Mouse (Mus musculus) bone marrow, adult 2 months (tissue): ENCODE measurements around the gene Fam241a. TPM values are rescaled to one million over a fixed set of nuclear protein-coding genes. Genes with fewer than 3 reads are reported as not detected.
A peak's percentile ranks its signal among the peaks of the same experiment; 100 is the strongest.

Source experiments
- H3K27ac ChIP-seq: fragments of 200-500 bp; 2 replicates; pipeline ENCODE4 v1.5.1; 2012; ENCODE audit warnings: low read depth, mild to moderate bottlenecking, control low read depth, inconsistent platforms, low read length; ENCODE audit not compliant: control insufficient read depth, poor library complexity, insufficient read depth
- H3K4me1 ChIP-seq: fragments of 200-500 bp; 2 replicates; pipeline ENCODE4 v1.6.1; 2011; ENCODE audit warnings: low read length; ENCODE audit not compliant: control insufficient read depth, insufficient read depth
- H3K4me3 ChIP-seq: fragments of 200-500 bp; replicated peaks from 2 replicates; pipeline ENCODE3; 2011; ENCODE audit warnings: mild to moderate bottlenecking, low read depth, low read length, control low read depth; ENCODE audit not compliant: control insufficient read depth
- CTCF ChIP-seq: fragments of 200-500 bp; IDR thresholded peaks from 2 replicates; pipeline ENCODE4 v1.5.1; 2011; ENCODE audit warnings: low read length, control low read depth; ENCODE audit not compliant: control insufficient read depth, insufficient read depth
- POLR2A ChIP-seq: fragments of 200-500 bp; IDR thresholded peaks from 2 replicates; pipeline ENCODE4 v1.6.1; 2011; ENCODE audit warnings: low read depth, mild to moderate bottlenecking, control low read depth, low read length, borderline replicate concordance; ENCODE audit not compliant: control insufficient read depth
- WGBS: fragments of 180-500 bp; shearing (Covaris S2); methylation state at CpG from one replicate; pipeline ENCODE4 v1.1.7; 2018; 5-methylcytosine and 5-hydroxymethylcytosine counted together
- polyA plus RNA-seq: library from polyadenylated mRNA; stranded (reverse); fragments of >200 nt; gene quantifications from 2 replicates; pipeline ENCODE4 v1.2.4, GENCODE M21; 2011; ENCODE audit warnings: low replicate concordance; ENCODE audit not compliant: missing spikeins, insufficient read depth, insufficient read length

Gene Fam241a
- polyA plus RNA-seq, 1 experiment, result 20.6 TPM

- Histone ChIP-seq H3K4me1 (no peaks in the 10 kb centered on the region), H3K4me3 (no peak overlapping the region), H3K27ac (no peak overlapping the region)
- no peak for TF ChIP-seq CTCF
- 62% methylated on average over 5 of the region's 5 CpGs for WGBS
These were observed 46.2 kb downstream of the Fam241a start for GRCm38 (mm10) chr3:127849922-127850321.

DNA sequence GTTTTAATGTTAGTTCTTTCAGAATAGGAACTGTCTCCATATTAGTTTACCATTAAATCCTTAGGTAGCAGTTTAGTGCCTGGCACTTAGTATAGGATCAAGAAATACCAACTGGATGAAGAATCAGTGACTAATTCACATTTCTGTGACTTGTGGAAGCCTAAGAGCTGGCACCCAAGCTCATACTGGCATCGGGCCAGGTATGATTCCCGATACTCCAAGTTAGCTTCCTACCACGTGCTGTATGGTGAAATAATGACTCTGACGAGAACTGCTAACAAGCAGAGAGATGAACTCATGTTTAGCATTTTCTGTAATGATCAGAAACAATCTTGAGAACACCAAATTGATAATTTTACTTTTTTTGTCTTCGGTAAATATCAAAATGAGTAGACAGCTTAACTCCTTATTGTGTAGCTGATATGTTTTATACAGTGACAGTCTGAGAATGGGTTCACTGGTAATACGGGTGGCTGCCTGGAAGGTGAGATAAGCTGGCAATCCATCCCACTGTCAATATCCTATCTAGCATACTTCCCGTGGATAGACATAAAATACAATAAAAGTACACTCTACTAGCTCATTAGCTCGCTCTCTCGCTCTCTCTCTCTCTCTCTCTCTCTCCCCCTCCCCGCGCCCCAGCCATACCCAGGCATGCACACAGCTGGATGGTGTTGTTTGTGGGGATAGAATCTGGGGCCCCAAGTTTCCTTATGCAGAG is 47.9 kb downstream of the Fam241a start:
- H3K27ac ChIP-seq, result no peak overlapping the region; the same call in 1 of the 2 replicates
- H3K4me1 ChIP-seq, result no peaks in the 10 kb centered on the region
- WGBS, result 68% methylated on average over 11 of the region's 11 CpGs

GRCm38 (mm10) chr3:127843941-127844327 is 52.2 kb downstream of the Fam241a start:
- no peaks in the 10 kb centered on the region; the same call in 1 of the 2 replicates for H3K4me1 ChIP-seq
- H3K4me3 ChIP-seq, result no peak overlapping the region
- TF ChIP-seq CTCF (no peak), POLR2A (no peak)
- no peak overlapping the region for H3K27ac ChIP-seq
- WGBS, result 86% methylated on average over 5 of the region's 5 CpGs

More for the DNA sequence above, 47.9 kb downstream of the Fam241a start:
- no peak for TF ChIP-seq POLR2A
- no peak for TF ChIP-seq CTCF
- no peak overlapping the region for H3K4me3 ChIP-seq

- 81% methylated on average over 2 of the region's 2 CpGs for WGBS
- Histone ChIP-seq H3K4me3 (no peak overlapping the region), H3K4me1 (no peaks in the 10 kb centered on the region; the same call in 1 of the 2 replicates), H3K27ac (no peak overlapping the region)
- TF ChIP-seq POLR2A (no peak), CTCF (no peak)
These were observed 52.7 kb downstream of the Fam241a start for GRCm38 (mm10) chr3:127843324-127843940.

DNA sequence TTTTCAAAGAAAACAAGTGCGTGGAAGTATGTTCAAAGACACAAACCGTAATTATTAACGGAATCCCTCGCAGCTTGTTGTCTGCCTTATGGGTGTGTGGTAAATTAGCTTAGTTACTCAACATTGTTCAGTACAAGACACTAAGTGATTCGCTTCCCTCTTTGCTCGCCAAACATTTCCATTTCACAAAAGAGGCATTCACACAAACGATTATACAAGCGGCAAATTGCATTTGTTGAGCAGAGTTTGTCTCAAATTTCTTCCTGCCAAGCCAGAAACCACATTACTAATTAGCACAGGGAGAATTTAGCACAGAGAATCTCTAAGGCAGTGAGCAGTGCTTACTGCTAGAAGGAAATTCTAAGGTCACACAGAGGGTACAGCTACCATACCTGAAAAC is 54.2 kb downstream of the Fam241a start:
- TF ChIP-seq CTCF, result no peak
- no peak for TF ChIP-seq POLR2A
- WGBS, result 73% methylated on average over 8 of the region's 8 CpGs
- Histone ChIP-seq H3K27ac (no peak overlapping the region), H3K4me3 (no peak overlapping the region), H3K4me1 (no peaks in the 10 kb centered on the region; the same call in 1 of the 2 replicates)

DNA sequence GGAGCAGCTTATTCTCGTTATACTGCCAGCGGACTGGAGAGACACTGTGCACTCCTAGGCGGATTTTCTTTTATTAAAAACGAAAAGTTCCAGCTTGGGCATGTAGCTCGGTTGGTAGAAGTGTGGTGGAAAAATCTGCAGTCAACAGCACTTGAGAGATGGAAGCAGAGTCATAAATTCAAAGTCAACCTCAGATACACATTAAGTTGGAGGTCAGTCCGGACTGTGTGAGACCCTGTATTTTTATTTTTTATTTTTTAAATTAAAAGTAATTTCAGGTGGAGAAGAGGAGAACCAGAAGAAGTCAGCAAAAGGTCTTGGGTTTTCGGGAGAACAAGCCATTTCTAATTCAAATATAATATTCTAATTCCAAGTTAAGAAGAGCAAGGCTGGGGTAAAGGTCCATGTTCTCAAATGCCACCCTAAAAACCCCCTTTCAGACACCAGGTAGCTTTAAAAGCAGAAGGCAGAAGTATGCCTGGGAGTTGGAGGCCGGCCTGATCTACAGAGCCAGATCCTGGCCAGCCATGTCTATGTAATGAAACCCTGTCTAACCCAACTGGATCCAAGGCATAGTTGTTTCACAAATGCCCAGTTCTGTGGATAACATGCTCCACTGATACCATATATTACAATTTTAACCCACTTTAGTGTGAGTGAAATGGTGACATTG is 58.0 kb downstream of the Fam241a start:
- 23% methylated on average over 8 of the region's 8 CpGs for WGBS
- Histone ChIP-seq H3K4me1 (no peaks in the 10 kb centered on the region; the same call in 1 of the 2 replicates), H3K4me3 (peak overlapping the region; percentile 82), H3K27ac (peak overlapping the region; percentile 94; the same call in 1 of the 2 replicates)
- TF ChIP-seq POLR2A (no peak), CTCF (no peak)

DNA sequence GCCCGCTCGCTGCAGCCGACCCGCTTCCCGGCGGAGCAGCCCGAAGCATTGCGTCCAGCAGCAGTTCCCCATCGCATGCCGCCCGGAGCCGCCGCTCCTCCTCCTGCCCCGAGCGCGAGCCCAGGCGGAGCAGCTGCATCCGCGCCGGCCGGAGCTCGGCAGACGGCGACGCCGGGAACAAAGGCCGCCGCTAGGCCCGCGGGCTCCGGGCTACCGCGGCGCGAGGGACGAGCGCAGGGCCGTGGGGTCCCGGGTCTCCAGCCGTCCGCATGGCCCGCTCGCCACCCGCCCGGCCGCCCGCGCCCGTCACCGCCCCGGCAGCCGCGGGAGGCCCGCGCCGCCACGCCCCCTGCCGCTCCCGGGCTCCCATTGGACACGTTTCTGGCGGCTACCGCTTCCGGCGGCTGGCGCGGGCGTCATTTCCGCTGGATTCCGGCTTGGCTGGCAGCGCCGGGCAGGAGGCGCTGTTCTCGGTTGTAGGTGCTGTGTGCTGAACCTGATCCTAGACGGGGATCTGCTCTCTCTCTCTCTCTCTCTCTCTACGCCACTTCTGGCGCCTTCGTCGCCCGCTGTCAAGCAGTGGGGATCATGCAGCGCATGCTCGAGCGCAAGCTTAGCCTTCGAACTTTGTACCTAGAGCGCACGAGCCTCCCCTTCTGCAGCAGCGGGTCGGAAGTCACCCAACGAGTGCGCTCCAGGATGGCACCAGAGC is 58.8 kb downstream of the Fam241a start, which contains the start of gene Ap1ar:
Gene Ap1ar (minus strand): TSS at position 370 of the 712 bp plus-strand sequence.
- no peaks in the 10 kb centered on the region; the same call in 1 of the 2 replicates for H3K4me1 ChIP-seq
- 1% methylated on average over 88 of the region's 89 CpGs for WGBS
- H3K4me3 ChIP-seq, result peak within 1 kb of the TSS; percentile 82
- TF ChIP-seq POLR2A, result peak; percentile 77
- TF ChIP-seq CTCF, result peak; percentile 67
- H3K27ac ChIP-seq, result peak within 1 kb of the TSS; percentile 94
